Mouse (Mus musculus): Measurements from ENCODE around the gene Cort.

DNA sequence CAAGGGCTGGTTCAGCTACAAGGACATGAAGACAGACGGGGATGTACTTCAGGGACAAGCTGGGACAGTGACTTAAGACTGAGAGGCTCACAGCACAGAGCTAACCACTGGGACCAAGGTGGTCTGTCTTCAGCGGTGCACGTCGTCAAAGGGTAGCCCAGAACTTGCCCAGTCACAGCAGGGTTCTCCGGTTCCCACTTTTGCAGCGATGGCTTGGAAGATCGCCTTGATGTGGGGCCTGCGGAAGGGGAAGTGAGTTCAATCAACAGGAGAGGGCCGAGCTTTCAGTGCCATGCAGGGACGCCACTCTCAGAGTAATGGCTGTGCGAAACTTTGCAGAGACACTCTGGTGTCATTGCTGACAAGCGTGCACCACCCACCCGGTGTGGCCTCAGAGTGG, 33.3 kb upstream of the Cort start:
- no peak for TF ChIP-seq POLR2A (IDR thresholded peaks at IDR 0.05; ENCODE audit: insufficient read depth, low read depth, low read length)
- no peak for TF ChIP-seq CTCF (IDR thresholded peaks at IDR 0.05)
- TF ChIP-seq EP300 (IDR thresholded peaks at IDR 0.05; ENCODE audit: insufficient read depth, low read depth, low read length): no peak

All from heart, adult 2 months (tissue).